Mouse (Mus musculus) spleen, embryonic (tissue): Measurements from ENCODE around the gene Bicral.

Source experiments
- CTCF ChIA-PET: fragments of 350-600 bp; sonication (Branson Sonifier 250); formaldehyde crosslinking; loops from one replicate; lab custom pipeline; 2022; lab: Charles Lee

Gene Bicral

GRCm38 (mm10) chr17:46876371-46876950, 18.2 kb upstream of the Bicral start:
- CTCF ChIA-PET = interaction anchor here (0.7 kb wide), 1 partner anchor 653 kb away, joined by 3 read pairs; no protein-coding TSS in a partner anchor

GRCm38 (mm10) chr17:46875626-46876025, 17.3 kb upstream of the Bicral start:
- CTCF ChIA-PET = interaction anchor here (0.7 kb wide), 1 partner anchor 86 kb away, joined by 3 read pairs; no protein-coding TSS in a partner anchor

- CTCF ChIA-PET = no interaction called here
These were observed 15.9 kb upstream of the Bicral start for GRCm38 (mm10) chr17:46874133-46874532.

- CTCF ChIA-PET = no interaction called here
These were observed 14.5 kb upstream of the Bicral start for GRCm38 (mm10) chr17:46872806-46873205.

- CTCF ChIA-PET = no interaction called here
These were observed 12.6 kb upstream of the Bicral start for GRCm38 (mm10) chr17:46870913-46871312.

- CTCF ChIA-PET = interaction anchor here (0.7 kb wide), 2 partner anchors 36 to 118 kb away, joined by 4 read pairs; partner anchors contain the start of gene Cnpy3
These were observed 12.0 kb upstream of the Bicral start for GRCm38 (mm10) chr17:46870204-46870798.

- CTCF ChIA-PET = no interaction called here
These were observed 8.6 kb upstream of the Bicral start for GRCm38 (mm10) chr17:46866836-46867235.

GRCm38 (mm10) chr17:46864566-46865195, 6.4 kb upstream of the Bicral start:
- CTCF ChIA-PET = interaction anchor here (0.6 kb wide), 1 partner anchor 1720 kb away, joined by 4 read pairs; no protein-coding TSS in a partner anchor

- CTCF ChIA-PET = no interaction called here
These were observed 1.8 kb upstream of the Bicral start for GRCm38 (mm10) chr17:46860120-46860519.

- CTCF ChIA-PET = interaction anchor here (0.6 to 0.7 kb wide), 3 partner anchors 22 to 339 kb away, joined by 3 to 4 read pairs (median 3); partner anchors contain the start of gene Tbcc
These were observed 615 bp upstream of the Bicral start for GRCm38 (mm10) chr17:46858749-46859444.

GRCm38 (mm10) chr17:46857361-46857902, 850 bp downstream of the Bicral start:
- CTCF ChIA-PET = no interaction called here

- CTCF ChIA-PET = interaction anchor here (0.6 to 0.9 kb wide), 3 partner anchors 30 to 34 kb away, joined by 3 to 9 read pairs (median 6); no protein-coding TSS in a partner anchor
These were observed 1.6 kb downstream of the Bicral start for GRCm38 (mm10) chr17:46856471-46857360.

GRCm38 (mm10) chr17:46856107-46856388, 2.2 kb downstream of the Bicral start:
- CTCF ChIA-PET = interaction anchor here (0.6 to 0.9 kb wide), 3 partner anchors 30 to 35 kb away, joined by 3 to 9 read pairs (median 6); no protein-coding TSS in a partner anchor

GRCm38 (mm10) chr17:46855328-46856106, 2.8 kb downstream of the Bicral start:
- CTCF ChIA-PET = interaction anchor here (0.6 to 0.9 kb wide), 2 partner anchors 29 to 31 kb away, joined by 3 to 9 read pairs; no protein-coding TSS in a partner anchor

GRCm38 (mm10) chr17:46854640-46855110, 3.6 kb downstream of the Bicral start:
- CTCF ChIA-PET = no interaction called here

- CTCF ChIA-PET = no interaction called here
These were observed 4.2 kb downstream of the Bicral start for GRCm38 (mm10) chr17:46854096-46854495.

GRCm38 (mm10) chr17:46853281-46853680, 5.0 kb downstream of the Bicral start:
- CTCF ChIA-PET = interaction anchor here (0.6 to 0.7 kb wide), 3 partner anchors 43 to 479 kb away, joined by 3 to 5 read pairs (median 4); partner anchors contain the start of gene Rrp36

GRCm38 (mm10) chr17:46852725-46853124, 5.6 kb downstream of the Bicral start:
- CTCF ChIA-PET = interaction anchor here (0.6 kb wide), 1 partner anchor 1296 kb away, joined by 3 read pairs; no protein-coding TSS in a partner anchor

- CTCF ChIA-PET = no interaction called here
These were observed 11.1 kb downstream of the Bicral start for GRCm38 (mm10) chr17:46847206-46847605.
